Mouse (Mus musculus) stomach, embryonic 14.5 days (tissue): ENCODE data around the gene Gja4. TPM values are rescaled to one million over a fixed set of nuclear protein-coding genes. Genes with fewer than 3 reads are reported as not detected.
A peak's percentile ranks its signal among the peaks of the same experiment; 100 is the strongest.

Source experiments
- ATAC-seq: fragments of 200-750 bp; cut with Nextera tagmentation; 2 replicates; pipeline ENCODE4 v1.8.0; 2017; ENCODE audit warnings: low read depth, moderate TSS enrichment; ENCODE audit not compliant: insufficient number of reproducible peaks, insufficient read depth, low FRiP score
- H3K27ac ChIP-seq: fragments of 300-500 bp; sonication (generic); 2 replicates; pipeline ENCODE4 v1.5.1; 2014; ENCODE audit warnings: mild to moderate bottlenecking, low read length, moderate library complexity, mixed read lengths
- H3K27me3 ChIP-seq: fragments of 300-500 bp; sonication (generic); 2 replicates; pipeline ENCODE4 v1.6.1; 2014; ENCODE audit warnings: low read length, control low read depth, mixed read lengths; ENCODE audit not compliant: control insufficient read depth, insufficient read depth
- H3K36me3 ChIP-seq: fragments of 300-500 bp; sonication (generic); 2 replicates; pipeline ENCODE4 v1.6.1; 2014; ENCODE audit warnings: mild to moderate bottlenecking, control low read depth, low read length, moderate library complexity, mixed read lengths; ENCODE audit not compliant: control insufficient read depth, insufficient read depth
- H3K4me1 ChIP-seq: fragments of 300-500 bp; sonication (generic); 2 replicates; pipeline ENCODE4 v1.6.1; 2014; ENCODE audit warnings: low read length, control low read depth, mixed read lengths; ENCODE audit not compliant: control insufficient read depth, insufficient read depth
- H3K4me2 ChIP-seq: fragments of 300-500 bp; sonication (generic); replicated peaks from 2 replicates; pipeline ENCODE4 v1.6.1; 2014; ENCODE audit warnings: low read depth, low read length, control low read depth
- H3K4me3 ChIP-seq: fragments of 300-500 bp; sonication (generic); 2 replicates; pipeline ENCODE4 v1.5.1; 2014; ENCODE audit warnings: low read depth, low read length, control low read depth
- H3K9ac ChIP-seq: fragments of 300-500 bp; sonication (generic); replicated peaks from 2 replicates; pipeline ENCODE4 v1.6.1; 2014; ENCODE audit warnings: low read depth, mild to moderate bottlenecking, control low read depth, low read length, moderate library complexity, mixed read lengths
- H3K9me3 ChIP-seq: fragments of 300-500 bp; sonication (generic); 2 replicates; pipeline ENCODE4 v1.6.1; 2016; ENCODE audit warnings: low read depth, low read length, control low read depth; ENCODE audit not compliant: control insufficient read depth
- whole genome bisulfite sequencing: fragments of 180-500 bp; shearing (Covaris S2); extraction: QIAGEN DNeasy Blood & Tissue Kit; methylation state at CpG from one replicate; pipeline ENCODE4 v1.1.7; 2014; 5-methylcytosine and 5-hydroxymethylcytosine counted together
- polyA plus RNA-seq: library from polyadenylated mRNA; unstranded; fragments of >200 nt; fragmentation: Nextera tagmentation; extraction: Ambion mirVana; gene quantifications from 2 replicates; pipeline ENCODE4 v1.2.1, GENCODE M21; 2014

Gja4 gene
- polyA plus RNA-seq, 1 experiment from 2014 or later, result 20.7 TPM

DNA sequence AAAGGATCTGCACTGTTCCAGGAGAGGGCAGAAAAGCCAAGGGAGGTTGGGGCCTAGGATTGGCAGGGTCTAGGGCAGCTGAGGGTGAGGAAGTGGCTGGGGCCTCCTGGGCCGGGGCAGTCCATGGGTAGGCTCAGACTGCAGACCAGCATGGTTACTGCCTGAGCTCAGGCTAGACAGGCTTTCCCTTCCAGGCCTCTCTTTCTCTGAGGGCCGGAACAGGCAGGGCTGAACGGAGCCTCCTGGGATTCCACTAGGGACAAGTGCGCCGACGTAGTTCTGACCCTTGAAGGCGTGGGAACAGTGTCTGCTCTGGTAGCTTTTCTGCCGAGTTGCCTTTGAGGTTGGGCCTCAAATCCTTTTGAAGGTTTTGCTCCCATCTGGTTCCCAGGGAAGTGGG lies 1.9 kb upstream of the Gja4 start:
- H3K4me2 ChIP-seq, result no peak overlapping the region
- WGBS, result 80% methylated on average over 8 of the region's 8 CpGs
- H3K9me3 ChIP-seq, result no peaks in the 10 kb centered on the region
- H3K27me3 ChIP-seq, result 0 out of 2 replicates have a peak, but pooled peaks cover 5% of the 10 kb centered on the region
- H3K27ac ChIP-seq, result no peak overlapping the region
- no peak overlapping the region for H3K9ac ChIP-seq
- no peak for ATAC-seq
- no peak overlapping the region for H3K4me3 ChIP-seq
- no peaks in the 10 kb centered on the region for H3K36me3 ChIP-seq
- H3K4me1 ChIP-seq, result 0 out of 2 replicates have a peak, but pooled peaks cover 5% of the 10 kb centered on the region

DNA sequence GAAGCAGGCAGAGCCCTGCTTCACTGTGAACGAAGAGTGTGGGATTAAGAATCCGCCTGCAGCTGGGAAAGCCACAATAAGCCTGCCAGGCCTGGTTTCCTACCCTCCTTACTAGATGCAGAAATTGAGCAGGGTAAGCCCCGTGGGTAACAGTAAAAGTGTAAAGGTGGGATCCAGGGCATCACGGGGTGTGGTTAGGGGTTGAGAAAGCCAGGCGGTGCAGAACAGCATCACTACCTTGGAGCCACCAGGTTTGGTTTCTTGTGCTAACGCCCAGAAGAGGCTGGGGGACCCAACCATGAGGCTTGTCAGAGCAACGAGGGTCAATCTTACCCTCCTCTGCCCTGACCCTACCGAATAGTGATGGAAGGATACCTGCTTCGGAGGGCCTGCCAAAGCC lies 746 bp upstream of the Gja4 start:
- H3K27me3 ChIP-seq, result 0 out of 2 replicates have a peak, but pooled peaks cover 5% of the 10 kb centered on the region
- no peak overlapping the region for H3K9ac ChIP-seq
- H3K4me1 ChIP-seq, result 0 out of 2 replicates have a peak, but pooled peaks cover 5% of the 10 kb centered on the region
- no peak overlapping the region for H3K27ac ChIP-seq
- no peaks in the 10 kb centered on the region for H3K36me3 ChIP-seq
- no peaks in the 10 kb centered on the region for H3K9me3 ChIP-seq
- 0 out of 2 replicates have a peak overlapping the region, but pooled peaks have one; percentile 79 for H3K4me2 ChIP-seq
- 49% methylated on average over 9 of the region's 9 CpGs for WGBS
- no peak for ATAC-seq
- no peak overlapping the region for H3K4me3 ChIP-seq

DNA sequence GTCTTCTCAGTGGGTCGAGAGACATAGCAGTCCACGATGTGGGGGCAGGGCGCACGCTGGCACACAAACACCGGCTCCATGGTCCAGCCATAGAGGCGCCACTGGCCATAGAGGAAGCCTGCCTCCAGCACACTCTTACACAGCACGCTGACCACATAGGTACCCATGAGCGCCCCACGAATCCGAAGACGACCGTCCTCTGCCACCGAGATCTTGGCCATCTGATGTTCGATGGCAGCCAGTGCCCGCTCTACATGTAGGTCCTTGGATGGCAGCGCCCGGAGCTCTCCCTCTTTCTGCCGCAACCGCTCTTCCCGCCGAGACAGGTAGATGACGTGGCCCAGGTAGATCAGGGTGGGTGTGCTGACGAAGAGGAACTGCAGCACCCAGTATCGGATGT lies 1.5 kb downstream of the Gja4 start:
- Histone ChIP-seq H3K4me2 (no peak overlapping the region), H3K27me3 (0 out of 2 replicates have a peak, but pooled peaks cover 5% of the 10 kb centered on the region), H3K9me3 (no peaks in the 10 kb centered on the region), H3K27ac (no peak overlapping the region), H3K9ac (no peak overlapping the region), H3K36me3 (no peaks in the 10 kb centered on the region), H3K4me1 (0 out of 2 replicates have a peak, but pooled peaks cover 5% of the 10 kb centered on the region), H3K4me3 (no peak overlapping the region)
- 54% methylated on average over 24 of the region's 24 CpGs for WGBS
- ATAC-seq, result no peak

DNA sequence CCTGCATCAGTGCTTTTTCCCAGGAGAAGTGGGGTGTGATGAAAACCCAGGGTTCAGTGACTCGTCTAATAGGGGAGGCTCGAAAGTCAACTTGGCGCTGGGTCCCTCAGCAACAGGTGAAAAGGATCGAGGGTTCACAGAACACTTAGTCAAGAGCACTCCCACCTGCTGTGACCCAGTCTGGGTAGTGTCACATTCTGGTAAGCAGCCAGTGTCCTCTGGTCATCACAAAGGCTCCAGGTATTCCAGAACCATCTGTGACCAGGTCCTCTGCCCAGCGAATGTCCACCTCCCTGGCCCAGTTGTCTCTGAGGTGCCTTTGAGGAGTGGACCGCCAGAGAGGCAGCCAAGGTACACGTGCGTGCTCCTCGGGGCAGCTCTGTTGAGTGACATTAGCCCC lies 2.3 kb downstream of the Gja4 start:
- 54% methylated on average over 9 of the region's 9 CpGs for WGBS
- Histone ChIP-seq H3K36me3 (no peaks in the 10 kb centered on the region), H3K27ac (no peak overlapping the region), H3K27me3 (0 out of 2 replicates have a peak, but pooled peaks cover 5% of the 10 kb centered on the region), H3K9ac (no peak overlapping the region), H3K4me2 (no peak overlapping the region), H3K4me3 (no peak overlapping the region), H3K4me1 (0 out of 2 replicates have a peak, but pooled peaks cover 5% of the 10 kb centered on the region), H3K9me3 (no peaks in the 10 kb centered on the region)
- ATAC-seq, result no peak

- H3K36me3 ChIP-seq, result no peaks in the 10 kb centered on the region
- H3K4me1 ChIP-seq, result no peaks in the 10 kb centered on the region
- no peaks in the 10 kb centered on the region for H3K27me3 ChIP-seq
- ATAC-seq, result no peak
- WGBS, result 59% methylated on average over 2 of the region's 2 CpGs
- H3K9me3 ChIP-seq, result no peaks in the 10 kb centered on the region
- no peak overlapping the region for H3K9ac ChIP-seq
- no peak overlapping the region for H3K27ac ChIP-seq
- H3K4me2 ChIP-seq, result no peak overlapping the region
- H3K4me3 ChIP-seq, result no peak overlapping the region
Observed at GRCm38 (mm10) chr4:127306915-127307314, 6.9 kb downstream of the Gja4 start.

DNA sequence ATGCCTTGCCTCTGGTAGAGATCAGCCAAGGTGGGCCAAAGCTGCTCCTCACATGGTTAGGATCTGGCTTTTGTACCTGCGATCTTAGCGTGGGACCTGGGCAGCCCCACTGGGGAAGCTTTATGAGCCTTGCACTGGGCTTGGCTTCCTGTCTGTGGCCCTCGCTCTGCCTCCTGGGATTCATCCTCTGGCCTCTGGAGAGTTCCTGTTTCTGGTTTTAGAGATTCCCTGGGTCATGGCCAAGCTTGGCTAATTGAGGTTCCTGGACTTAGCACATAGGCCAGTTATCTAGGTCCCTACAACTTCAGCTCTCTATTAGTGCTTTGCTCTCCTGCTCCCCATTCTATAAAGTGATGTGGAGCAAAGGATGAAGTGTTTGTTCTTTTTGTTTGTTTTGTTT lies 10.0 kb downstream of the Gja4 start:
- Histone ChIP-seq H3K36me3 (no peaks in the 10 kb centered on the region), H3K9me3 (no peaks in the 10 kb centered on the region), H3K4me2 (no peak overlapping the region), H3K27me3 (no peaks in the 10 kb centered on the region), H3K4me3 (no peak overlapping the region), H3K27ac (no peak overlapping the region), H3K4me1 (no peaks in the 10 kb centered on the region), H3K9ac (no peak overlapping the region)
- no peak for ATAC-seq
- 79% methylated on average over 3 of the region's 3 CpGs for WGBS

DNA sequence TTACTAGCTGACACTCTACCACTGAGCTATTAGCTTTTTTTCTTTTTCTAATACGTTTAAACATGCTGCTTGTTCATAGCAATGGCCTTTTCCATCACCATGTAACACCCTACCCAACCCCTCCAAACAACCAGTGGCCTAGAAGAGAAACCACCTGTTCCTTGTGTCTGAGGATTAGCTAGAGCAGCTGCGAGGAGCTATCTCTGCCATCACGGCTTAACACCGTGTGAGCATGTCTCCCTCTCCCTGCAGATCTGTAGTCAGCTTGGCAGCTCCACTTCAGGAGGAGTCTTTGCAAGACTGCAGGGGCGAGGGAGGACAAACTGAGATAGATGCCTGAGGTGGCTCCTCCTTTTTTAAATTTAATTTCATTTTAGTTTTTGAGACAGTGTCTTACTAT lies 13.3 kb downstream of the Gja4 start:
- Histone ChIP-seq H3K27ac (no peak overlapping the region), H3K9ac (no peak overlapping the region), H3K27me3 (no peaks in the 10 kb centered on the region), H3K4me3 (no peak overlapping the region), H3K9me3 (no peaks in the 10 kb centered on the region), H3K4me1 (no peaks in the 10 kb centered on the region), H3K36me3 (no peaks in the 10 kb centered on the region), H3K4me2 (no peak overlapping the region)
- 59% methylated on average over 5 of the region's 5 CpGs for WGBS
- no peak for ATAC-seq

- H3K4me1 ChIP-seq, result no peaks in the 10 kb centered on the region
- WGBS, result 54% methylated on average over 5 of the region's 5 CpGs
Observed at GRCm38 (mm10) chr4:127292631-127293030, 21.2 kb downstream of the Gja4 start.

DNA sequence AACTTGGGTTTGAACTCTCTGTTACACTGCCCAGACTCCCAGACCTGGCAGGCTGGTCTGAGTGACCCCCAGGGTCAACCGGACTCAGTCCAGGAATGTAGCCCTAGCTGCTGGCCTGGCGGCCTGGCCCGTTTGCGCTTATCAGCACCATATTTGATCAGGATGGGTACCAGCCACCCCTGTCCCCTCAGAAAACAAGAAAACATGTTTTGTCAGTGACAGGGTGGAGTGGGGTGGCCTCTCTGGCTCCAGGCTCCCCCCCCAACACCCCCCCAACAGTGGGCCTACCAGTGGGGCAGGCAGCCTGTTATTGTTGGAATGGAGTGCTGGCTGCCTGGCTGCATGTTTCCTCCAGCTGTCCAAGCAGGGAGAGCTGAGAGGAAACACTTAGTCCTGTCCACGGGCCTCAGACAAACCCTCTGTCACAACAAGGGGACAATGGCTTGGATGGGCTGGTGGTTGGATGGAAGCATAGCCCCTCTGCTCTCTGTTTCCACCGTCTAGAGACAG lies 24.7 kb downstream of the Gja4 start:
- 57% methylated on average over 6 of the region's 6 CpGs for WGBS
- Histone ChIP-seq H3K9me3 (no peaks in the 10 kb centered on the region), H3K9ac (no peak overlapping the region), H3K27ac (no peak overlapping the region), H3K36me3 (no peaks in the 10 kb centered on the region), H3K4me3 (no peak overlapping the region), H3K27me3 (no peaks in the 10 kb centered on the region), H3K4me1 (no peaks in the 10 kb centered on the region), H3K4me2 (no peak overlapping the region)
- no peak for ATAC-seq

More at GRCm38 (mm10) chr4:127292631-127293030, 21.2 kb downstream of the Gja4 start:
- Histone ChIP-seq H3K27ac (no peak overlapping the region), H3K27me3 (no peaks in the 10 kb centered on the region), H3K36me3 (no peaks in the 10 kb centered on the region), H3K9ac (no peak overlapping the region), H3K4me2 (no peak overlapping the region), H3K4me3 (no peak overlapping the region), H3K9me3 (no peaks in the 10 kb centered on the region)
- no peak for ATAC-seq
